Mouse (Mus musculus): ENCODE measurements at regions not wholly inside any gene's neighbourhood (a gene's known extent, or its start where the extent isn't known, plus 50 kb on each side); places are given as distances from the start of the nearest gene placed in this dataset.

- DNase-seq: no peak
Measured at GRCm38 (mm10) chr15:57542630-57543029, 65.2 kb upstream of the Slc22a22 start.

- DNase-seq: no peak
Measured at GRCm38 (mm10) chr15:57535514-57535913, 58.1 kb upstream of the Slc22a22 start.
